Mouse (Mus musculus): ENCODE data around the gene Rftn1. TPM values are rescaled to one million over a fixed set of nuclear protein-coding genes. Genes with fewer than 3 reads are reported as not detected.

The Rftn1 gene
- polyA plus RNA-seq, 1 experiment: 6.8 TPM

- Histone ChIP-seq H3K36me3 (replicated peaks; ENCODE audit: low read length) (peaks cover 20% of the 10 kb centered on the region), H3K4me3 (replicated peaks) (no peak overlapping the region), H3K27me3 (replicated peaks) (no peaks in the 10 kb centered on the region), H3K9me3 (peaks cover 20% of the 10 kb centered on the region), H3K4me1 (peaks cover 3% of the 10 kb centered on the region; the same call in 1 of the 2 replicates)
- no peak for TF ChIP-seq FLI1 (IDR thresholded peaks at IDR 0.05; ENCODE audit: low read length)
- TF ChIP-seq GATA1 (IDR thresholded peaks at IDR 0.05; ENCODE audit: borderline replicate concordance, low read length): no peak
Observed at GRCm38 (mm10) chr17:50031548-50032491, 158.7 kb downstream of the Rftn1 start.

- Histone ChIP-seq H3K36me3 (replicated peaks; ENCODE audit: low read length) (no peaks in the 10 kb centered on the region), H3K4me1 (peaks cover 8% of the 10 kb centered on the region; the same call in 1 of the 2 replicates), H3K9me3 (peaks cover 6% of the 10 kb centered on the region), H3K27me3 (replicated peaks) (no peaks in the 10 kb centered on the region), H3K4me3 (replicated peaks) (no peak overlapping the region)
- TF ChIP-seq GATA1 (IDR thresholded peaks at IDR 0.05; ENCODE audit: borderline replicate concordance, low read length): no peak
- TF ChIP-seq FLI1 (IDR thresholded peaks at IDR 0.05; ENCODE audit: low read length): no peak
Observed at GRCm38 (mm10) chr17:50025651-50026050, 164.8 kb downstream of the Rftn1 start.

DNA sequence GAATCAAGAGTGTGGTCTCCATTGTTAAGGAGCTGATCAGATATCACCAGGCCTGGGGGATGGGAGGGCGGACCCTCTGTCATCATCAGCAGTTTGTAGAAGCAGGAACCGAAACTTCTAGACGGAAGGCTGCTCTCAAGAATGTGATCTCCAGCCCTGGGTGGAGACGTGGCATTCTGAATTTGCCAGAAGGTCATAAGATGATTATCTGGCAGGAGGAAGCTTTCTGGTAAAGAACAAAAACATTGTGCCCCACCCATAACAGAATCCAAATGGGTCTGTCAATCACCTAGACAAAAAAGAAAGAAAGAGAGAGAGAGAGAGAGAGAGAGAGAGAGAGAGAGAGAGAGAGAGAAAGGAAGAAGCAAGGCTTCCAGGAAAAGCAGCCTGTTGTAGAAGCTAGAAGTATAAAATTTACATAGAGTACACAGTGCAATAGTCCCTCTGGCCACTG lies 165.3 kb downstream of the Rftn1 start:
- H3K4me1 ChIP-seq: peaks cover 13% of the 10 kb centered on the region; the same call in 1 of the 2 replicates
- H3K9me3 ChIP-seq: peaks cover 6% of the 10 kb centered on the region
- H3K4me3 ChIP-seq (replicated peaks): no peak overlapping the region
- no peak for TF ChIP-seq GATA1 (IDR thresholded peaks at IDR 0.05; ENCODE audit: borderline replicate concordance, low read length)
- no peak for TF ChIP-seq FLI1 (IDR thresholded peaks at IDR 0.05; ENCODE audit: low read length)
- H3K27me3 ChIP-seq (replicated peaks): no peaks in the 10 kb centered on the region
- no peaks in the 10 kb centered on the region for H3K36me3 ChIP-seq (replicated peaks; ENCODE audit: low read length)

GRCm38 (mm10) chr17:50021400-50021799 lies 169.1 kb downstream of the Rftn1 start:
- Histone ChIP-seq H3K4me1 (peaks cover 20% of the 10 kb centered on the region; the same call in 1 of the 2 replicates), H3K36me3 (replicated peaks; ENCODE audit: low read length) (no peaks in the 10 kb centered on the region), H3K9me3 (no peaks in the 10 kb centered on the region), H3K4me3 (replicated peaks) (no peak overlapping the region), H3K27me3 (replicated peaks) (no peaks in the 10 kb centered on the region)
- TF ChIP-seq FLI1 (IDR thresholded peaks at IDR 0.05; ENCODE audit: low read length) (no peak), GATA1 (IDR thresholded peaks at IDR 0.05; ENCODE audit: borderline replicate concordance, low read length) (no peak)

DNA sequence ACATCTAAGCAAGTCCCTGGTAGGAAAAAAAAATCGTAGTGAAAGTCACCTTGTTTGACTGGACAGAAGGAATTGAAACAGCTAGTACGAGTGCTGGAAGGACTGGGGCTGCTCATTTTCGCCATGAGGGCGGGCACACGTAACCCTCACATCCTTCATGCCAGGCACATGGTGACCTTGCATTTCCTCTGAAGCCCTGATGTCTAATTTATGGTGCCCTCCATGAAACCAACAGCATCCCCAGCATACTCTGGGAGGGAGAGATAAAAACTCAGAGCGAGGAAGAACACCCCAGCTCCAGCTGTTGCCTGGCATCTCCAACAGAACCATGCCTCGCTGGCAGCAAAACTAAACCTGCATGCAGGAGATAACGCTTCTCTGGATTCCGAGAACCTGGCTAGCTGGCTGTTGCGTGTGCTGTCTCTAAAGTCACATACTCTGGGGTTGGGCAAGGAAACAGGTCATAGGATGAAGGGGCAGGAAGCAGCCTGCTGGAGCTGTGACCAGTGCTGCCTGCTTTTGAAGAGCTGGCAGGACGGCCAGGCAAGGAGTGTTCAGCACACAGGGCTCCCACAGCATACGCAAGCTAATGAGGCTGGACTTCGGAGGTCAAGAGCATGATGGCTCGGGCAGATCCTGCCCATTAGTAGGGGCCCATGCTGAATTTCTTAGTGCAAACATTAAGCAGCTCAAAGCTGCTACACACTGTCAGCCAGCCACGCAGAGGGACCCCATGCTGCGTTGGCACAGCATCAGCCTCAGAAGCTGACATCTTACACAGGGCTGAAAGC lies 170.1 kb downstream of the Rftn1 start:
- H3K4me1 ChIP-seq: peaks cover 17% of the 10 kb centered on the region; the same call in 1 of the 2 replicates

DNA sequence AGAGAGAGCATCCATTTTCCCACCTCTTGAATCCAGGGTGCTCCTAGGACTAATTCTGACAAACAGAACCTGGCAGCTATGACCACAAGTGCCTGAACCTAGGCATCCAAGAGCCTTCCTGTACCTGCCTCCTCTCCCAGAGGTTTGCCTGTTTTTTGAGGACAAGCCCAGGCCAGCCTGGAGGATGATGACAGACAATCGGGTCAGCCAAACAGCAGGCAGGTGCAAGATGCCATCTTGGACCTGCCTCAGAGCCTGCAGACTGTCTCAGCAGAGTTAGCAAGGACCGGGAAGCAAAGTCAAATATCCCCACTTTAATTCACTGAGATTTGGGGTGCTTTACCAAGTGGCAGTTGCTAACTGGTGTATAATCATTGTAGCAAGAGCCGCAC lies 170.7 kb downstream of the Rftn1 start:
- no peaks in the 10 kb centered on the region for H3K27me3 ChIP-seq (replicated peaks)
- no peaks in the 10 kb centered on the region for H3K9me3 ChIP-seq
- TF ChIP-seq GATA1 (IDR thresholded peaks at IDR 0.05; ENCODE audit: borderline replicate concordance, low read length) (no peak), FLI1 (IDR thresholded peaks at IDR 0.05; ENCODE audit: low read length) (no peak)
- H3K36me3 ChIP-seq (replicated peaks; ENCODE audit: low read length): no peaks in the 10 kb centered on the region
- peaks cover 17% of the 10 kb centered on the region; the same call in 1 of the 2 replicates for H3K4me1 ChIP-seq
- no peak overlapping the region for H3K4me3 ChIP-seq (replicated peaks)

More for the DNA sequence above, 170.1 kb downstream of the Rftn1 start:
- H3K36me3 ChIP-seq (replicated peaks; ENCODE audit: low read length): no peaks in the 10 kb centered on the region
- no peaks in the 10 kb centered on the region for H3K27me3 ChIP-seq (replicated peaks)
- TF ChIP-seq GATA1 (IDR thresholded peaks at IDR 0.05; ENCODE audit: borderline replicate concordance, low read length): 0 out of 3 replicates have a peak, but pooled peaks have one; percentile 40
- no peak for TF ChIP-seq FLI1 (IDR thresholded peaks at IDR 0.05; ENCODE audit: low read length)
- H3K9me3 ChIP-seq: no peaks in the 10 kb centered on the region
- H3K4me3 ChIP-seq (replicated peaks): peak overlapping the region; percentile 81

- H3K9me3 ChIP-seq: no peaks in the 10 kb centered on the region
- no peaks in the 10 kb centered on the region for H3K36me3 ChIP-seq (replicated peaks; ENCODE audit: low read length)
- peaks cover 17% of the 10 kb centered on the region; the same call in 1 of the 2 replicates for H3K4me1 ChIP-seq
- no peak overlapping the region for H3K4me3 ChIP-seq (replicated peaks)
- TF ChIP-seq FLI1 (IDR thresholded peaks at IDR 0.05; ENCODE audit: low read length): no peak
- no peak for TF ChIP-seq GATA1 (IDR thresholded peaks at IDR 0.05; ENCODE audit: borderline replicate concordance, low read length)
- no peaks in the 10 kb centered on the region for H3K27me3 ChIP-seq (replicated peaks)
Observed at GRCm38 (mm10) chr17:50019090-50019489, 171.4 kb downstream of the Rftn1 start.

GRCm38 (mm10) chr17:50014708-50015107 lies 175.8 kb downstream of the Rftn1 start:
- no peak overlapping the region for H3K4me3 ChIP-seq (replicated peaks)
- peaks cover 2% of the 10 kb centered on the region for H3K36me3 ChIP-seq (replicated peaks; ENCODE audit: low read length)
- no peaks in the 10 kb centered on the region for H3K27me3 ChIP-seq (replicated peaks)
- peaks cover 5% of the 10 kb centered on the region; the same call in 1 of the 2 replicates for H3K4me1 ChIP-seq
- TF ChIP-seq FLI1 (IDR thresholded peaks at IDR 0.05; ENCODE audit: low read length) (no peak), GATA1 (IDR thresholded peaks at IDR 0.05; ENCODE audit: borderline replicate concordance, low read length) (no peak)
- H3K9me3 ChIP-seq: no peaks in the 10 kb centered on the region

DNA sequence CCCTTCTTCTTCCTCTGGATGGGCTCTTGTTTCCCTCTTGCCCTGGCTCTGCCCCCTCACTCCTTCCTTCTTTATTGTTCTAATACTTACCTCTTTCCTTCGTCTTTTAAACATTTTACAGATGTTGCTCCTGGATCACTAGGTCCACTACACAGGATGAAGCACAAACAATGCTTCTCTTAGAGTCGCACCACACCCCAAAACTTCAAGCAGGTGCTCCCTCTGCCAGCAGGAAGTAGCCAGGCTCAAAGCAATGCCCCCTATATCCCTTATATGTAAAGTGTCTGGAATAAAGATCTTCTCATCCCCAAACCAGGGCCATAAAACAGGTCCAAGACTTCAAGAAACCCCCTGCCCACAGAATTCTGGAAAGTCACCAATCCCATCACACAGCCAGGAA lies 176.6 kb downstream of the Rftn1 start:
- TF ChIP-seq FLI1 (IDR thresholded peaks at IDR 0.05; ENCODE audit: low read length) (no peak), GATA1 (IDR thresholded peaks at IDR 0.05; ENCODE audit: borderline replicate concordance, low read length) (no peak)
- Histone ChIP-seq H3K36me3 (replicated peaks; ENCODE audit: low read length) (peaks cover 2% of the 10 kb centered on the region), H3K4me1 (peaks cover under 1% of the 10 kb centered on the region; the same call in 1 of the 2 replicates), H3K9me3 (no peaks in the 10 kb centered on the region), H3K27me3 (replicated peaks) (no peaks in the 10 kb centered on the region), H3K4me3 (replicated peaks) (no peak overlapping the region)

All from megakaryocyte, embryonic 14.5 days (primary cell).